Mouse (Mus musculus): ENCODE data around the gene Twnk. TPM values are rescaled to one million over a fixed set of nuclear protein-coding genes. Genes with fewer than 3 reads are reported as not detected.
A peak's percentile ranks its signal among the peaks of the same experiment; 100 is the strongest.
"Not testable (repeated sequence)": the region's sequence is repeated elsewhere in the genome, so short reads cannot be mapped to it uniquely, and the experiment has no call there.

Twnk gene
- polyA plus RNA-seq, 1 experiment from 2014 or later: 7.5 TPM

DNA sequence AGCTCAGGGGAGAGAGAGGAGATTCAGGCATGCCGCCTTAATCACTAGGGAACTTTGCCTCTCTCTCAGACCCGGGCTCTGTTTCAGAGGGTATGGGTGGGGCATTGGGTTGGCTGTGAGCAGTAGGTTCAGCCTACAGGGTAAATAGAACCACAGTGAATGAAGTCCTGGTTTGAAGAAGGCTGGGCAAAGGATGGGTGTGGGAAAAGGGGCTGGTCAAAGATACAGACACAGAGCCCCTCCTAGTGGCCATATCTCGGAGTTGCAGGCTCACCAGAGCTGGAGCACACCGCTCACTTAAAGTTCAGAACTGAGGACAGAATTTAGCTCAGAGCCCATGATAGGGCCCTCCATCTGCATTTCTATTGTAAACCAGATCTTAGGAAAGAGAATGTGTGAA is 26.3 kb downstream of the Twnk start:
- DNase-seq (ENCODE audit: low spot score) (peak; percentile 92), ATAC-seq (peak; percentile 66)

DNA sequence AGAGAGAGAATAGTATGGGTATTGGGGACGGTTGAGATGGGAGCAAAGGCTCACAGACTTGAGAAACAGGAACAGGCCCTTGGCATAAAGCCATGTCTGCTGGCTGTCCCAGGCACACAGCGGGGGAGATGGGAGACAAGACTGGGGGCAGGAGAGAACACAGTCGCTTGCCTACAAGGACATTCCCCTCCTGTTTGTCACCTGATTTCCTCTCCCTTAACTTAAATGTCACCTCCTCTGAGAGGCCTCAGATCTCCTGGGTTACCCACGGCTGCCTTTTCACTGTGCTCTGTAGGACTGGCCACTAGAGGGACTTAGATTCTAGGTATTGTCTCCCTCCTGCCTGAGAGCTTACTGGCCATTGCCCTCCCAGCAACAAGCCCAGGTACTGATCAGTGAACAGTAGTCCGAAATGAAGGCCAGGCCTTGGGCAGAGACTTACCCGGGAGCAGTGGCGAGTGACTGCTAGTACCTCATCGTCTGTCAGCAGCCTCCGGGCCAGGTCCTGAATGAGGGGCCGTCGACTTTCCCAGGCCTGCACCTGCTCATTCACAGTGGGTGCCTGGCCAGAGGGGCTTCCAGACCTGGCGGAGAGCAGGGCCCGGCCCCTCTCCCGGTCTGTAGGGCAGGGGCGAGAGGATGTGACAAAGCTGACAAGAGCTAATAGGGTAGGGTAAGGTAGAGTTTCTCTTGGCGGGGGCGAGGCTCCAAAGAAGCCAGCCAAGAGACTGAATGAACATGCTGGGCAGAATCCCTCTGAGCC is 27.3 kb downstream of the Twnk start:
- no peaks in the 10 kb centered on the region for H3K9me3 ChIP-seq (ENCODE audit: low read length)
- no peak overlapping the region for H3K4me3 ChIP-seq (ENCODE audit: low read depth, low read length)
- no peak overlapping the region for H3K9ac ChIP-seq (replicated peaks; ENCODE audit: low read depth)
- 49% methylated on average over 17 of the region's 17 CpGs for WGBS
- no peaks in the 10 kb centered on the region for H3K27me3 ChIP-seq (replicated peaks; ENCODE audit: insufficient read depth, low read length)
- no peaks in the 10 kb centered on the region for H3K36me3 ChIP-seq (ENCODE audit: insufficient read depth, low read length)
- no peak for ATAC-seq
- H3K4me1 ChIP-seq (ENCODE audit: insufficient read depth, low read depth, low read length): no peaks in the 10 kb centered on the region; the same call in 1 of the 2 replicates
- DNase-seq (ENCODE audit: low spot score): peak; percentile 66
- TF ChIP-seq EP300 (IDR thresholded peaks at IDR 0.05): no peak
- TF ChIP-seq CTCF (IDR thresholded peaks at IDR 0.05): peak; percentile 69
- no peak overlapping the region for H3K27ac ChIP-seq (ENCODE audit: low read length)
- no peak overlapping the region for H3K4me2 ChIP-seq (replicated peaks; ENCODE audit: low read depth, low read length)

More for the DNA sequence above, 26.3 kb downstream of the Twnk start:
- H3K9me3 ChIP-seq (ENCODE audit: low read length): no peaks in the 10 kb centered on the region
- H3K36me3 ChIP-seq (ENCODE audit: insufficient read depth, low read length): no peaks in the 10 kb centered on the region
- TF ChIP-seq EP300 (IDR thresholded peaks at IDR 0.05): no peak
- TF ChIP-seq CTCF (IDR thresholded peaks at IDR 0.05): peak; percentile 89
- H3K4me1 ChIP-seq (ENCODE audit: insufficient read depth, low read depth, low read length): no peaks in the 10 kb centered on the region; the same call in 1 of the 2 replicates
- no peaks in the 10 kb centered on the region for H3K27me3 ChIP-seq (replicated peaks; ENCODE audit: insufficient read depth, low read length)
- no peak overlapping the region for H3K4me3 ChIP-seq (ENCODE audit: low read depth, low read length)
- WGBS: 8% methylated on average over 4 of the region's 4 CpGs
- H3K27ac ChIP-seq (ENCODE audit: low read length): no peak overlapping the region
- no peak overlapping the region for H3K4me2 ChIP-seq (replicated peaks; ENCODE audit: low read depth, low read length)
- no peak overlapping the region for H3K9ac ChIP-seq (replicated peaks; ENCODE audit: low read depth)

DNA sequence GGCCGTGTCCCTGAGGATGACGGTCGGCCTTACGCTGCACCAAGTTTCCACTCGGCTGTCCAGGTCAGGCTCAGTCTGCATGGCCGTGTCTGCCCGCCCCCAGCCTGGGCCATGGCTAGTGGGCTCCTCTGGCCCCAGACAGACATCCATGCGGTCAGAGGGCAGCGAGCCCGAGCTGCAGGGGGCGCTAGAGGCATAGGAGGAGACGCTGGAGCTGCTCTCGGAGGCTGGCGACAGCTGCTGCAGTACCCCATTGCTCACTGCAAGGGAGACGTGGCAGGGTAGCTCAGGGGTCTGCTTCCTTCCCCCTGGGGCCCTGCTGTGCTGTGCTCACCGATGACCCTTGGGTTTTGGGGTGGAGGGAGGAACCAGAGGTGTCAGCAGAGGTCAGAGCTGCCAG is 31.4 kb downstream of the Twnk start:
- peak; percentile 46 for DNase-seq (ENCODE audit: low spot score)
- peak; percentile 52 for ATAC-seq
- TF ChIP-seq CTCF (IDR thresholded peaks at IDR 0.05) (peak; percentile 87), EP300 (IDR thresholded peaks at IDR 0.05) (no peak)
- WGBS: 37% methylated on average over 15 of the region's 16 CpGs
- no peaks in the 10 kb centered on the region for H3K4me1 ChIP-seq (ENCODE audit: insufficient read depth, low read depth, low read length)
- H3K4me2 ChIP-seq (replicated peaks; ENCODE audit: low read depth, low read length): no peak overlapping the region
- H3K9me3 ChIP-seq (ENCODE audit: low read length): no peaks in the 10 kb centered on the region
- H3K36me3 ChIP-seq (ENCODE audit: insufficient read depth, low read length): no peaks in the 10 kb centered on the region
- no peak overlapping the region for H3K4me3 ChIP-seq (ENCODE audit: low read depth, low read length)
- no peaks in the 10 kb centered on the region for H3K27me3 ChIP-seq (replicated peaks; ENCODE audit: insufficient read depth, low read length)
- no peak overlapping the region for H3K27ac ChIP-seq (ENCODE audit: low read length)
- H3K9ac ChIP-seq (replicated peaks; ENCODE audit: low read depth): no peak overlapping the region

DNA sequence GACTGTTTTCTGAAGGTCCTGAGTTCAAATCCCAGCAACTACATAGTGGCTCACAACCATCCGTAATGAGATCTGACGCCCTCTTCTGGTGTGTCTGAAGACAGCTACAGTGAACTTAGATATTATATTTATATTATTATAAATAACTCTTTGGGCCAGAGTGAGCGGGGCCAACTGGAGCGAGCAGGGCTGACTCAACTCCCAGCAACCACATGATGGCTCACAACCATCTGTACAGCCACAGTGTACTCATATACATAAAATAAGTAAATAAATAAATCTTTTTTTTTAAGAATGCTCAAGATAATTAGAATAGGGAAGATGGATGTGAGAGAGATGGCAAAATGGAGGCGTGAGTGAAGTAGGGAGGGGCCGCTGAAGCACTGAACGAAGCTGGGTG is 32.7 kb downstream of the Twnk start:
- 81% methylated on average over 7 of the region's 7 CpGs for WGBS
- not testable (repeated sequence) for H3K9me3 ChIP-seq (ENCODE audit: low read length); H3K9ac ChIP-seq (replicated peaks; ENCODE audit: low read depth); H3K4me3 ChIP-seq (ENCODE audit: low read depth, low read length); H3K27ac ChIP-seq (ENCODE audit: low read length); DNase-seq (ENCODE audit: low spot score); H3K36me3 ChIP-seq (ENCODE audit: insufficient read depth, low read length); H3K27me3 ChIP-seq (replicated peaks; ENCODE audit: insufficient read depth, low read length); H3K4me1 ChIP-seq (ENCODE audit: insufficient read depth, low read depth, low read length); ATAC-seq; H3K4me2 ChIP-seq (replicated peaks; ENCODE audit: low read depth, low read length)

DNA sequence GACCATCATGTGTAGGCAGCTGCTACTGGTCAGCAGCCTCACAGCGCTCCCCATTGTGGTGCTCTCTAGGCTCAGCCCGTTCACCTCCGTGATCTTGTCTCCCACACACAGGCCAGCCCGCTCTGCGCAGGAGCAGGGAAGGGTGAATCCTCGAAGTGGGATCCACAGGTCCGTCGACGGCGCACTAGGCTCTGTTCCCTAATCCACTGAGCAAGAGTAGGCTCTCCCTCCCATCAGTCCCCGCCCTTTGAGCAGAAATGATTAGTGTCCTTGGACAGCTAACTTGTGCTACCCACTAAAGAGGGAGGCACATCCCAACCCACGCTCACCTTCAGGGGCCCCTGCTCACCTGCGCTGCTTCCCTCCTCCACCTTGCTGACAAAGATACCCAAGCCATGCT is 34.8 kb downstream of the Twnk start:
- ATAC-seq (no peak), DNase-seq (ENCODE audit: low spot score) (no peak)
- no peak overlapping the region for H3K4me3 ChIP-seq (ENCODE audit: low read depth, low read length)
- H3K36me3 ChIP-seq (ENCODE audit: insufficient read depth, low read length): no peaks in the 10 kb centered on the region
- H3K27me3 ChIP-seq (replicated peaks; ENCODE audit: insufficient read depth, low read length): peaks cover 9% of the 10 kb centered on the region; the same call in 1 of the 2 replicates
- H3K9ac ChIP-seq (replicated peaks; ENCODE audit: low read depth): no peak overlapping the region
- TF ChIP-seq CTCF (IDR thresholded peaks at IDR 0.05) (no peak), EP300 (IDR thresholded peaks at IDR 0.05) (no peak)
- no peak overlapping the region for H3K4me2 ChIP-seq (replicated peaks; ENCODE audit: low read depth, low read length)
- no peaks in the 10 kb centered on the region for H3K4me1 ChIP-seq (ENCODE audit: insufficient read depth, low read depth, low read length)
- H3K27ac ChIP-seq (ENCODE audit: low read length): no peak overlapping the region
- no peaks in the 10 kb centered on the region for H3K9me3 ChIP-seq (ENCODE audit: low read length)
- WGBS: 49% methylated on average over 12 of the region's 13 CpGs

DNA sequence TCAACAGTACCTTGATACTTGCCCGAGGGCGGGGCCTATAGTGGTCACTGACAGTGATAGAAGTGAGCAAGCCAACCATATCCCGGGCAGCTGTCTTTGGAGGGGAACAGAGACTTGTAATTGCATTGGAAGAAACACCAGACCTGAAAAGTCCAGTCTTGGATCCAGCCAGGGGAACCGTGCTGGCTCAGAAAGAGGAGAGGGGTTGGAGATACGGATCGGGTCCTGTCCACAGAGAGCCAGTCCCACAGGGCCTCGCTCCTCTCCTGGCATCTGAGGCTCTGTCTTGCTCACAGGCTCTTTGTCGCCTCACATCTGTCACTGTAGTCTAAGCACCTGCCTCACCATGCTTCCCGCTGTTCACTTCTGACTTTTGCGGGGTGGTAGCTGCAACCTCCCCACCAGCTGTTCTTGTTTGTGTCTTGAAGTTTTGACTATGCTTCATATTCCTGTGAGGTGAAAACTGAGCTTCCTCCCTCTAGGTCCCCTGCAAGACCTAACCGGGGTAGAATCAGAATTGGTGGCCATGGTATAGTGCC is 39.0 kb downstream of the Twnk start:
- TF ChIP-seq CTCF (IDR thresholded peaks at IDR 0.05) (no peak), EP300 (IDR thresholded peaks at IDR 0.05) (no peak)

More for the DNA sequence above, 39.0 kb downstream of the Twnk start:
- Histone ChIP-seq H3K9ac (replicated peaks; ENCODE audit: low read depth) (no peak overlapping the region), H3K9me3 (ENCODE audit: low read length) (no peaks in the 10 kb centered on the region), H3K4me1 (ENCODE audit: insufficient read depth, low read depth, low read length) (peaks cover 7% of the 10 kb centered on the region), H3K27me3 (replicated peaks; ENCODE audit: insufficient read depth, low read length) (peaks cover 17% of the 10 kb centered on the region; the same call in 1 of the 2 replicates), H3K36me3 (ENCODE audit: insufficient read depth, low read length) (0 out of 2 replicates have a peak, but pooled peaks cover 4% of the 10 kb centered on the region), H3K27ac (ENCODE audit: low read length) (no peak overlapping the region), H3K4me2 (replicated peaks; ENCODE audit: low read depth, low read length) (no peak overlapping the region), H3K4me3 (ENCODE audit: low read depth, low read length) (no peak overlapping the region)
- 63% methylated on average over 11 of the region's 11 CpGs for WGBS
- ATAC-seq (no peak), DNase-seq (ENCODE audit: low spot score) (no peak)

Measured in lung, postnatal 0 days (tissue).